In genomic region chr11:38673367-38674056, GRCm38 (mm10) we compare ENCODE assay signal across 24 mouse cellular contexts.
A peak's percentile ranks its signal among the peaks of the same experiment; 100 is the strongest.
DNase-seq lines count a peak whose midpoint lies in the region; ATAC-seq and TF ChIP-seq lines count a peak whose summit lies in the region.
"Had no signal": no experiment of that assay in that cellular context is flagged by ENCODE, and none has a peak within 500 bp of the region (broad histone marks: within the 10 kb centered on the region; RNA-seq: fewer than 3 reads in every experiment).

No protein-coding gene starts in this region.

- 0 out of 2 replicates have a peak, but pooled peaks cover 2% of the 10 kb centered on the region for H3K4me1 ChIP-seq in heart, embryonic 12.5 days (replicated peaks)
- no peaks in the 10 kb centered on the region for H3K4me1 ChIP-seq in midbrain, embryonic 11.5 days (ENCODE audit: control insufficient read depth, insufficient read depth, low read length)
- H3K4me1 ChIP-seq in midbrain, embryonic 13.5 days (replicated peaks), result no peaks in the 10 kb centered on the region
- H3K4me1 ChIP-seq: hindbrain, embryonic 10.5 days; midbrain, embryonic 12.5 days; neural tube, embryonic 13.5 days had no signal

- no peak overlapping the region for H3K27ac ChIP-seq in heart, embryonic 12.5 days (ENCODE audit: poor library complexity, severe bottlenecking)
- no peak overlapping the region for H3K27ac ChIP-seq in midbrain, embryonic 11.5 days (ENCODE audit: low read depth, low read length)
- no peak overlapping the region for H3K27ac ChIP-seq in midbrain, embryonic 13.5 days
- peak overlapping the region; percentile 82 for H3K27ac ChIP-seq in layer of hippocampus, adult 2 months
- H3K27ac ChIP-seq: hindbrain, embryonic 10.5 days; left cerebral cortex, adult 2 months; macrophage; midbrain, embryonic 12.5 days; neural tube, embryonic 13.5 days had no signal

- H3K36me3 ChIP-seq in heart, embryonic 12.5 days, result no peaks in the 10 kb centered on the region
- H3K36me3 ChIP-seq in midbrain, embryonic 11.5 days (ENCODE audit: control insufficient read depth, insufficient read depth, low read length), result no peaks in the 10 kb centered on the region
- no peaks in the 10 kb centered on the region for H3K36me3 ChIP-seq in midbrain, embryonic 13.5 days
- H3K36me3 ChIP-seq: hindbrain, embryonic 10.5 days; midbrain, embryonic 12.5 days; neural tube, embryonic 13.5 days had no signal

- H3K9ac ChIP-seq in heart, embryonic 12.5 days, result no peak overlapping the region
- no peak overlapping the region for H3K9ac ChIP-seq in midbrain, embryonic 11.5 days (ENCODE audit: low read length)
- no peak overlapping the region for H3K9ac ChIP-seq in midbrain, embryonic 13.5 days (replicated peaks)
- H3K9ac ChIP-seq: midbrain, embryonic 12.5 days; neural tube, embryonic 13.5 days had no signal

- 33% methylated on average over 5 of the region's 5 CpGs for WGBS in heart, embryonic 12.5 days
- WGBS in midbrain, embryonic 11.5 days, result 71% methylated on average over 5 of the region's 5 CpGs
- 76% methylated on average over 5 of the region's 5 CpGs for WGBS in midbrain, embryonic 13.5 days

- H3K27me3 ChIP-seq in heart, embryonic 12.5 days (replicated peaks), result no peaks in the 10 kb centered on the region
- no peaks in the 10 kb centered on the region for H3K27me3 ChIP-seq in midbrain, embryonic 11.5 days (ENCODE audit: control insufficient read depth, insufficient read depth, low read length)
- H3K27me3 ChIP-seq in midbrain, embryonic 13.5 days, result no peaks in the 10 kb centered on the region
- H3K27me3 ChIP-seq: midbrain, embryonic 12.5 days; neural tube, embryonic 13.5 days had no signal

- no peak for ATAC-seq in heart, embryonic 12.5 days (ENCODE audit: insufficient number of reproducible peaks, low FRiP score)
- no peak for ATAC-seq in midbrain, embryonic 11.5 days (ENCODE audit: low FRiP score)
- no peak for ATAC-seq in midbrain, embryonic 13.5 days
- ATAC-seq: forebrain, embryonic 16.5 days had no signal

- no peak overlapping the region for H3K4me3 ChIP-seq in heart, embryonic 12.5 days
- no peak overlapping the region for H3K4me3 ChIP-seq in midbrain, embryonic 11.5 days (ENCODE audit: low read depth, low read length)
- H3K4me3 ChIP-seq in midbrain, embryonic 13.5 days (replicated peaks), result no peak overlapping the region
- no peak overlapping the region for H3K4me3 ChIP-seq in layer of hippocampus, adult 2 months
- H3K4me3 ChIP-seq: erythroblast, embryonic 14.5 days; hindbrain, embryonic 10.5 days; left cerebral cortex, adult 2 months; midbrain, embryonic 12.5 days; neural tube, embryonic 13.5 days had no signal

- no peak for TF ChIP-seq CTCF in layer of hippocampus, adult 2 months (conservative IDR thresholded peaks at IDR 0.05)

- H3K4me2 ChIP-seq in heart, embryonic 12.5 days, result no peak overlapping the region
- H3K4me2 ChIP-seq in midbrain, embryonic 11.5 days, result no peak overlapping the region
- no peak overlapping the region for H3K4me2 ChIP-seq in midbrain, embryonic 13.5 days (replicated peaks)
- H3K4me2 ChIP-seq: midbrain, embryonic 12.5 days; neural tube, embryonic 13.5 days had no signal

- H3K9me3 ChIP-seq in heart, embryonic 12.5 days (replicated peaks), result no peaks in the 10 kb centered on the region
- H3K9me3 ChIP-seq in midbrain, embryonic 11.5 days (ENCODE audit: control insufficient read depth, low read length), result no peaks in the 10 kb centered on the region
- no peaks in the 10 kb centered on the region for H3K9me3 ChIP-seq in midbrain, embryonic 13.5 days
- H3K9me3 ChIP-seq: hindbrain, embryonic 10.5 days; midbrain, embryonic 12.5 days had no signal

- DNase-seq in heart, adult 11 months, result peak; percentile 46
- DNase-seq in midbrain, embryonic 11.5 days (ENCODE audit: low spot score, missing footprints), result peak; percentile 64
- DNase-seq in layer of hippocampus, adult 2 months (ENCODE audit: low spot score in 2 of 2), result peak; percentile 29 to 80
- no peak for DNase-seq in embryo, embryonic 10.5 days (ENCODE audit: low spot score)
- DNase-seq in adrenal gland, adult (ENCODE audit: inconsistent age in 2 of 2, low spot score in 1 of 2), result no peak
- DNase-seq: adrenal gland, postnatal 25 days; cerebellum, adult 8-10 months; gastrocnemius, postnatal 10 days; kidney, adult 11 months; kidney, postnatal 10 days; left cerebral cortex, postnatal 4 days; liver; lung, adult 18-20 months; right cerebral cortex, adult 18-20 months; thymus, postnatal 36 days had no signal

Comparison
In these comparisons a context has a peak if more than half of its experiments do, and no peak if none do; other contexts are left out.
1. DNase-seq: peak in heart, adult 11 months (single experiment), midbrain, embryonic 11.5 days (single experiment) and layer of hippocampus, adult 2 months (2 of 2); none in embryo, embryonic 10.5 days (single experiment) and adrenal gland, adult (0 of 2).